Mouse (Mus musculus): ENCODE data around the gene Soga3. TPM values are rescaled to one million over a fixed set of nuclear protein-coding genes. Genes with fewer than 3 reads are reported as not detected.

Gene Soga3
- total and polyA plus RNA-seq, 3 experiments = not detected

GRCm38 (mm10) chr10:29216957-29217356, 73.3 kb downstream of the Soga3 start:
- H3K36me3 ChIP-seq (replicated peaks in 1 of 2; ENCODE audit: control insufficient read depth in 1 of 2, insufficient read depth in 1 of 2, low read length in 1 of 2) = no peaks in the 10 kb centered on the region
- no peak overlapping the region for H3K27ac ChIP-seq (ENCODE audit: insufficient read depth, low read depth)
- DNase-seq (ENCODE audit: extremely low read depth) = no peak
- TF ChIP-seq USF2 (conservative IDR thresholded peaks at IDR 0.05; ENCODE audit: low read depth, low read length) = no peak
- TF ChIP-seq TCF12 (IDR thresholded peaks at IDR 0.05; ENCODE audit: low read depth, low read length) = no peak
- TF ChIP-seq ZKSCAN1 (IDR thresholded peaks at IDR 0.05; ENCODE audit: borderline replicate concordance, low read depth, low read length) = no peak
- TF ChIP-seq MEF2A (IDR thresholded peaks at IDR 0.05; ENCODE audit: borderline replicate concordance, low read depth, low read length) = no peak
- no peak for TF ChIP-seq PAX5 (IDR thresholded peaks at IDR 0.05; ENCODE audit: low read length)
- no peak for TF ChIP-seq USF1 (IDR thresholded peaks at IDR 0.05; ENCODE audit: low read depth, low read length)
- no peak for TF ChIP-seq EP300 (IDR thresholded peaks at IDR 0.05; ENCODE audit: low read length)
- TF ChIP-seq HCFC1 (IDR thresholded peaks at IDR 0.05; ENCODE audit: low read depth, low read length) = no peak
- TF ChIP-seq JUND (conservative IDR thresholded peaks at IDR 0.05; ENCODE audit: low read depth, low read length) = no peak
- TF ChIP-seq JUN (IDR thresholded peaks at IDR 0.05; ENCODE audit: insufficient read depth, low read depth, low read length) = no peak
- no peak for TF ChIP-seq RCOR1 (conservative IDR thresholded peaks at IDR 0.05; ENCODE audit: low read depth, low read length)
- TF ChIP-seq ETS1 (conservative IDR thresholded peaks at IDR 0.05; ENCODE audit: low read depth, low read length) = no peak
- TF ChIP-seq POLR2A (IDR thresholded peaks at IDR 0.05; ENCODE audit: low read depth, low read length) = no peak
- H3K9ac ChIP-seq (ENCODE audit: insufficient read depth, low read depth) = no peak overlapping the region
- H3K9me3 ChIP-seq (replicated peaks; ENCODE audit: low read length) = no peaks in the 10 kb centered on the region
- H3K4me2 ChIP-seq (ENCODE audit: insufficient read depth, low read depth, poor library complexity, severe bottlenecking) = no peak overlapping the region
- no peaks in the 10 kb centered on the region for H3K79me2 ChIP-seq (replicated peaks; ENCODE audit: control insufficient read depth, extremely low read depth, insufficient read depth, poor library complexity, severe bottlenecking)
- H3K4me3 ChIP-seq (replicated peaks in 1 of 3; ENCODE audit: low read depth in 2 of 3, low read length in 2 of 3, poor library complexity in 1 of 3) = no peak overlapping the region
- H3K4me1 ChIP-seq (ENCODE audit: control insufficient read depth in 1 of 2, insufficient read depth in 2 of 2) = no peaks in the 10 kb centered on the region
- no peaks in the 10 kb centered on the region for H3K27me3 ChIP-seq (replicated peaks)
- in situ Hi-C loops (cut with MboI; ENCODE audit: low pct_ligation_motif_present, low pct_unique_long_range_greater_than_20kb, low sequenced_read_pairs) (no loop called here), dilution Hi-C loops (cut with MboI; ENCODE audit: extremely low pct_ligation_motif_present, extremely low pct_unique_long_range_greater_than_20kb, low sequenced_read_pairs) (no loop called here)

GRCm38 (mm10) chr10:29217451-29217850, 73.8 kb downstream of the Soga3 start:
- Histone ChIP-seq H3K4me2 (ENCODE audit: insufficient read depth, low read depth, poor library complexity, severe bottlenecking) (no peak overlapping the region), H3K27me3 (replicated peaks) (no peaks in the 10 kb centered on the region), H3K36me3 (replicated peaks in 1 of 2; ENCODE audit: control insufficient read depth in 1 of 2, insufficient read depth in 1 of 2, low read length in 1 of 2) (no peaks in the 10 kb centered on the region), H3K79me2 (replicated peaks; ENCODE audit: control insufficient read depth, extremely low read depth, insufficient read depth, poor library complexity, severe bottlenecking) (no peaks in the 10 kb centered on the region), H3K4me1 (ENCODE audit: control insufficient read depth in 1 of 2, insufficient read depth in 2 of 2) (no peaks in the 10 kb centered on the region), H3K9me3 (replicated peaks; ENCODE audit: low read length) (no peaks in the 10 kb centered on the region), H3K27ac (ENCODE audit: insufficient read depth, low read depth) (no peak overlapping the region), H3K4me3 (replicated peaks in 1 of 3; ENCODE audit: low read depth in 2 of 3, low read length in 2 of 3, poor library complexity in 1 of 3) (no peak overlapping the region), H3K9ac (ENCODE audit: insufficient read depth, low read depth) (no peak overlapping the region)
- in situ Hi-C loops (cut with MboI; ENCODE audit: low pct_ligation_motif_present, low pct_unique_long_range_greater_than_20kb, low sequenced_read_pairs) = no loop called here
- DNase-seq (ENCODE audit: extremely low read depth) = no peak
- TF ChIP-seq E2F4 (IDR thresholded peaks at IDR 0.05; ENCODE audit: insufficient replicate concordance, low read depth, low read length) = no peak
- no peak for TF ChIP-seq JUND (conservative IDR thresholded peaks at IDR 0.05; ENCODE audit: low read depth, low read length)
- TF ChIP-seq ZMIZ1 (IDR thresholded peaks at IDR 0.05; ENCODE audit: low read depth, low read length) = no peak
- TF ChIP-seq CHD2 (IDR thresholded peaks at IDR 0.05; ENCODE audit: low read length) = no peak
- TF ChIP-seq SIN3A (IDR thresholded peaks at IDR 0.05; ENCODE audit: low read length) = no peak
- TF ChIP-seq RAD21 (IDR thresholded peaks at IDR 0.05; ENCODE audit: low read depth, low read length) = no peak
- no peak for TF ChIP-seq SMC3 (IDR thresholded peaks at IDR 0.05; ENCODE audit: low read depth, low read length)
- no peak for TF ChIP-seq NRF1 (IDR thresholded peaks at IDR 0.05; ENCODE audit: low read depth, low read length)
- TF ChIP-seq USF1 (IDR thresholded peaks at IDR 0.05; ENCODE audit: low read depth, low read length) = no peak
- no peak for TF ChIP-seq UBTF (IDR thresholded peaks at IDR 0.05; ENCODE audit: low read depth, low read length)
- TF ChIP-seq KAT2A (IDR thresholded peaks at IDR 0.05; ENCODE audit: insufficient replicate concordance, low read length) = no peak
- TF ChIP-seq HCFC1 (IDR thresholded peaks at IDR 0.05; ENCODE audit: low read depth, low read length) = no peak
- TF ChIP-seq EP300 (IDR thresholded peaks at IDR 0.05; ENCODE audit: low read length) = no peak
- no peak for TF ChIP-seq MYC (IDR thresholded peaks at IDR 0.05; ENCODE audit: low read depth, low read length)
- TF ChIP-seq NELFE (IDR thresholded peaks at IDR 0.05; ENCODE audit: low read depth, low read length) = no peak
- TF ChIP-seq MEF2A (IDR thresholded peaks at IDR 0.05; ENCODE audit: borderline replicate concordance, low read depth, low read length) = no peak
- TF ChIP-seq PAX5 (IDR thresholded peaks at IDR 0.05; ENCODE audit: low read length) = no peak
- dilution Hi-C loops (cut with MboI; ENCODE audit: extremely low pct_ligation_motif_present, extremely low pct_unique_long_range_greater_than_20kb, low sequenced_read_pairs) = no loop called here
